Mouse (Mus musculus) liver, adult 2 months (tissue): Measurements from ENCODE around the gene Dcakd. TPM values are rescaled to one million over a fixed set of nuclear protein-coding genes. Genes with fewer than 3 reads are reported as not detected.

Experiments used
- DNase-seq: peaks from one replicate; pipeline ENCODE4 v3.0.0-alpha.2; 2011; ENCODE audit warnings: low read depth, low spot score; ENCODE audit errors: extremely low read depth
- H3K27ac ChIP-seq: fragments of 200-500 bp; replicated peaks from 2 replicates; pipeline ENCODE4 v1.5.1; 2012; ENCODE audit warnings: low read depth, mild to moderate bottlenecking, control low read depth, inconsistent platforms, low read length; ENCODE audit not compliant: insufficient read depth
- H3K27me3 ChIP-seq: fragments of 200-500 bp; 2 replicates; pipeline ENCODE4 v1.6.1; 2012; ENCODE audit warnings: mild to moderate bottlenecking, moderate library complexity, low read length, inconsistent platforms; ENCODE audit not compliant: control insufficient read depth, insufficient read depth
- H3K36me3 ChIP-seq: fragments of 200-500 bp; 2 replicates; pipeline ENCODE4 v1.6.1; 2012; ENCODE audit warnings: low read length, inconsistent platforms; ENCODE audit not compliant: control insufficient read depth, insufficient read depth
- H3K4me1 ChIP-seq: fragments of 200-500 bp; 2 replicates; pipeline ENCODE4 v1.6.1; 2011; ENCODE audit warnings: low read length; ENCODE audit not compliant: control insufficient read depth, insufficient read depth
- H3K4me3 ChIP-seq: fragments of 200-500 bp; 2 replicates; pipeline ENCODE4 v1.5.1; 2011; ENCODE audit warnings: low read depth, mild to moderate bottlenecking, control low read depth, low read length, moderate library complexity; ENCODE audit not compliant: insufficient read depth
- H3K79me2 ChIP-seq: fragments of 200-500 bp; 2 replicates; pipeline ENCODE4 v1.6.1; 2012; ENCODE audit warnings: inconsistent platforms, mild to moderate bottlenecking, low read length, moderate library complexity; ENCODE audit not compliant: control insufficient read depth, insufficient read depth
- H3K9ac ChIP-seq: fragments of 200-500 bp; 2 replicates; pipeline ENCODE4 v1.6.1; 2012; ENCODE audit warnings: low read depth, mild to moderate bottlenecking, control low read depth, inconsistent platforms, low read length
- CTCF ChIP-seq: fragments of 200-500 bp; IDR thresholded peaks from 2 replicates; pipeline ENCODE4 v1.5.1; 2011; ENCODE audit warnings: low read depth, low read length, control low read depth
- POLR2A ChIP-seq: fragments of 200-500 bp; IDR thresholded peaks from 2 replicates; pipeline ENCODE4 v1.6.1; 2011; ENCODE audit warnings: low read length, control low read depth; ENCODE audit not compliant: insufficient read depth; ENCODE audit errors: extremely low read depth
- WGBS: fragments of 180-500 bp; shearing (Covaris S2); methylation state at CpG from one replicate; pipeline ENCODE4 v1.1.7; 2018; 5-methylcytosine and 5-hydroxymethylcytosine counted together
- polyA plus RNA-seq: library from polyadenylated mRNA; depleted of rRNA; stranded (reverse); fragments of >200 nt; gene quantifications from 2 replicates; pipeline ENCODE4 v1.2.3, GENCODE M21; 2012
- total RNA-seq: library from RNA; depleted of rRNA; stranded (reverse); fragments of >200 nt; gene quantifications from 2 replicates; pipeline ENCODE4 v1.2.3, GENCODE M21; 2014

Dcakd gene
- total and polyA plus RNA-seq, 2 experiments = 23.9 to 45.8 TPM

GRCm38 (mm10) chr11:102956962-102957614 is 71.0 kb downstream of the Dcakd start:
- Histone ChIP-seq H3K27ac (no peak overlapping the region), H3K27me3 (no peaks in the 10 kb centered on the region), H3K4me1 (no peaks in the 10 kb centered on the region), H3K79me2 (no peaks in the 10 kb centered on the region), H3K4me3 (no peak overlapping the region), H3K36me3 (no peaks in the 10 kb centered on the region), H3K9ac (no peak overlapping the region)
- 42% methylated on average over 16 of the region's 16 CpGs for WGBS
- no peak for TF ChIP-seq POLR2A
- TF ChIP-seq CTCF = no peak
- DNase-seq = peak; percentile 10

GRCm38 (mm10) chr11:102952922-102953321 is 75.2 kb downstream of the Dcakd start:
- no peak for TF ChIP-seq CTCF
- TF ChIP-seq POLR2A = no peak
- Histone ChIP-seq H3K27me3 (peaks cover 11% of the 10 kb centered on the region; the same call in 1 of the 2 replicates), H3K27ac (no peak overlapping the region), H3K36me3 (no peaks in the 10 kb centered on the region), H3K9ac (no peak overlapping the region), H3K79me2 (no peaks in the 10 kb centered on the region), H3K4me3 (no peak overlapping the region), H3K4me1 (no peaks in the 10 kb centered on the region)
- 36% methylated on average over 6 of the region's 6 CpGs for WGBS
- no peak for DNase-seq

GRCm38 (mm10) chr11:102948043-102948961 is 79.8 kb downstream of the Dcakd start:
- Histone ChIP-seq H3K79me2 (no peaks in the 10 kb centered on the region), H3K27ac (no peak overlapping the region), H3K4me3 (peak overlapping the region; percentile 52; the same call in 1 of the 2 replicates), H3K27me3 (peaks cover 29% of the 10 kb centered on the region), H3K4me1 (no peaks in the 10 kb centered on the region; the same call in 1 of the 2 replicates), H3K9ac (peak overlapping the region; percentile 24; the same call in 1 of the 2 replicates), H3K36me3 (no peaks in the 10 kb centered on the region)
- 4% methylated on average over 51 of the region's 51 CpGs for WGBS
- DNase-seq = no peak
- TF ChIP-seq POLR2A (no peak), CTCF (no peak)

- Histone ChIP-seq H3K27ac (no peak overlapping the region), H3K4me1 (no peaks in the 10 kb centered on the region; the same call in 1 of the 2 replicates), H3K36me3 (no peaks in the 10 kb centered on the region), H3K4me3 (no peak overlapping the region), H3K27me3 (peaks cover 31% of the 10 kb centered on the region), H3K9ac (no peak overlapping the region), H3K79me2 (no peaks in the 10 kb centered on the region)
- DNase-seq = no peak
- 9% methylated on average over 8 of the region's 8 CpGs for WGBS
- TF ChIP-seq CTCF (no peak), POLR2A (no peak)
These were observed 81.2 kb downstream of the Dcakd start for GRCm38 (mm10) chr11:102946992-102947343.

GRCm38 (mm10) chr11:102946265-102946991 is 81.7 kb downstream of the Dcakd start, which contains the start of gene C1ql1:
TSS of gene C1ql1 (minus strand) at chr11:102946688.
- Histone ChIP-seq H3K36me3 (no peaks in the 10 kb centered on the region), H3K27me3 (peaks cover 31% of the 10 kb centered on the region), H3K4me3 (no peak within 1 kb of the TSS), H3K4me1 (no peaks in the 10 kb centered on the region; the same call in 1 of the 2 replicates), H3K27ac (no peak within 1 kb of the TSS), H3K79me2 (no peaks in the 10 kb centered on the region), H3K9ac (no peak within 1 kb of the TSS)
- WGBS = 3% methylated on average over 87 of the region's 87 CpGs
- TF ChIP-seq POLR2A (no peak), CTCF (no peak)
- peak; percentile 25 for DNase-seq
